Mouse (Mus musculus): Measurements from ENCODE around the gene Rsph6a. TPM values are rescaled to one million over a fixed set of nuclear protein-coding genes. Genes with fewer than 3 reads are reported as not detected.
A peak's percentile ranks its signal among the peaks of the same experiment; 100 is the strongest.

Gene Rsph6a
- polyA plus RNA-seq, 1 experiment: not detected

- H3K27ac ChIP-seq (ENCODE audit: insufficient read depth, low read depth, low read length): no peak overlapping the region
- H3K4me1 ChIP-seq (ENCODE audit: control insufficient read depth, insufficient read depth, low read length): no peaks in the 10 kb centered on the region
- TF ChIP-seq CTCF (IDR thresholded peaks at IDR 0.05; ENCODE audit: low read depth, low read length): no peak
- no peak for TF ChIP-seq POLR2A (IDR thresholded peaks at IDR 0.05; ENCODE audit: borderline replicate concordance, low read depth, low read length)
- no peak overlapping the region for H3K4me3 ChIP-seq (ENCODE audit: insufficient read depth, low read length)
Observed at GRCm38 (mm10) chr7:19017909-19018308, 36.6 kb upstream of the Rsph6a start.

- Histone ChIP-seq H3K4me3 (ENCODE audit: insufficient read depth, low read length) (no peak overlapping the region), H3K27ac (ENCODE audit: insufficient read depth, low read depth, low read length) (no peak overlapping the region), H3K4me1 (ENCODE audit: control insufficient read depth, insufficient read depth, low read length) (peaks cover 7% of the 10 kb centered on the region; the same call in 1 of the 2 replicates)
Observed at GRCm38 (mm10) chr7:19021048-19021447, 33.4 kb upstream of the Rsph6a start.

GRCm38 (mm10) chr7:19022189-19022958, 32.1 kb upstream of the Rsph6a start:
- TF ChIP-seq POLR2A (IDR thresholded peaks at IDR 0.05; ENCODE audit: borderline replicate concordance, low read depth, low read length) (no peak), CTCF (IDR thresholded peaks at IDR 0.05; ENCODE audit: low read depth, low read length) (no peak)
- Histone ChIP-seq H3K4me1 (ENCODE audit: control insufficient read depth, insufficient read depth, low read length) (peaks cover 17% of the 10 kb centered on the region), H3K4me3 (ENCODE audit: insufficient read depth, low read length) (no peak overlapping the region), H3K27ac (ENCODE audit: insufficient read depth, low read depth, low read length) (no peak overlapping the region)

More at GRCm38 (mm10) chr7:19021048-19021447, 33.4 kb upstream of the Rsph6a start:
- TF ChIP-seq CTCF (IDR thresholded peaks at IDR 0.05; ENCODE audit: low read depth, low read length): no peak

- Histone ChIP-seq H3K4me1 (ENCODE audit: control insufficient read depth, insufficient read depth, low read length) (peaks cover 25% of the 10 kb centered on the region), H3K4me3 (ENCODE audit: insufficient read depth, low read length) (peak within 1 kb of the TSS; percentile 98), H3K27ac (ENCODE audit: insufficient read depth, low read depth, low read length) (no peak within 1 kb of the TSS)
- TF ChIP-seq POLR2A (IDR thresholded peaks at IDR 0.05; ENCODE audit: borderline replicate concordance, low read depth, low read length) (no peak), CTCF (IDR thresholded peaks at IDR 0.05; ENCODE audit: low read depth, low read length) (0 out of 2 replicates have a peak, but pooled peaks have one; percentile 14)
Observed at GRCm38 (mm10) chr7:19023357-19023814, 31.1 kb upstream of the Rsph6a start, which contains the start of gene Foxa3. Gene Foxa3, minus strand, starts transcription at chr7:19023538.

GRCm38 (mm10) chr7:19024096-19024506, 30.4 kb upstream of the Rsph6a start, which contains the start of gene Sympk:
Gene Sympk, plus strand, starts transcription at chr7:19024377.
- Histone ChIP-seq H3K4me3 (ENCODE audit: insufficient read depth, low read length) (peak within 1 kb of the TSS; percentile 98), H3K4me1 (ENCODE audit: control insufficient read depth, insufficient read depth, low read length) (peaks cover 30% of the 10 kb centered on the region), H3K27ac (ENCODE audit: insufficient read depth, low read depth, low read length) (peak within 1 kb of the TSS; percentile 22)
- TF ChIP-seq CTCF (IDR thresholded peaks at IDR 0.05; ENCODE audit: low read depth, low read length) (no peak), POLR2A (IDR thresholded peaks at IDR 0.05; ENCODE audit: borderline replicate concordance, low read depth, low read length) (no peak)

GRCm38 (mm10) chr7:19024581-19025255, 29.8 kb upstream of the Rsph6a start:
- Histone ChIP-seq H3K4me1 (ENCODE audit: control insufficient read depth, insufficient read depth, low read length) (peaks cover 30% of the 10 kb centered on the region), H3K4me3 (ENCODE audit: insufficient read depth, low read length) (peak overlapping the region; percentile 98), H3K27ac (ENCODE audit: insufficient read depth, low read depth, low read length) (peak overlapping the region; percentile 22)
- no peak for TF ChIP-seq POLR2A (IDR thresholded peaks at IDR 0.05; ENCODE audit: borderline replicate concordance, low read depth, low read length)
- no peak for TF ChIP-seq CTCF (IDR thresholded peaks at IDR 0.05; ENCODE audit: low read depth, low read length)

- Histone ChIP-seq H3K27ac (ENCODE audit: insufficient read depth, low read depth, low read length) (peak overlapping the region; percentile 63), H3K4me1 (ENCODE audit: control insufficient read depth, insufficient read depth, low read length) (peaks cover 30% of the 10 kb centered on the region), H3K4me3 (ENCODE audit: insufficient read depth, low read length) (no peak overlapping the region)
- TF ChIP-seq POLR2A (IDR thresholded peaks at IDR 0.05; ENCODE audit: borderline replicate concordance, low read depth, low read length): no peak
- TF ChIP-seq CTCF (IDR thresholded peaks at IDR 0.05; ENCODE audit: low read depth, low read length): no peak
Observed at GRCm38 (mm10) chr7:19028067-19028466, 26.4 kb upstream of the Rsph6a start.

- no peak overlapping the region for H3K27ac ChIP-seq (ENCODE audit: insufficient read depth, low read depth, low read length)
- TF ChIP-seq CTCF (IDR thresholded peaks at IDR 0.05; ENCODE audit: low read depth, low read length) (peak; percentile 53), POLR2A (IDR thresholded peaks at IDR 0.05; ENCODE audit: borderline replicate concordance, low read depth, low read length) (no peak)
- H3K4me3 ChIP-seq (ENCODE audit: insufficient read depth, low read length): no peak overlapping the region
- peaks cover 28% of the 10 kb centered on the region for H3K4me1 ChIP-seq (ENCODE audit: control insufficient read depth, insufficient read depth, low read length)
Observed at GRCm38 (mm10) chr7:19029084-19029653, 25.3 kb upstream of the Rsph6a start.

- Histone ChIP-seq H3K27ac (ENCODE audit: insufficient read depth, low read depth, low read length) (no peak overlapping the region), H3K4me3 (ENCODE audit: insufficient read depth, low read length) (no peak overlapping the region), H3K4me1 (ENCODE audit: control insufficient read depth, insufficient read depth, low read length) (peaks cover 18% of the 10 kb centered on the region)
- TF ChIP-seq POLR2A (IDR thresholded peaks at IDR 0.05; ENCODE audit: borderline replicate concordance, low read depth, low read length) (no peak), CTCF (IDR thresholded peaks at IDR 0.05; ENCODE audit: low read depth, low read length) (no peak)
Observed at GRCm38 (mm10) chr7:19031641-19032040, 22.8 kb upstream of the Rsph6a start.
